Mouse (Mus musculus) CD4-positive, CD25-positive, alpha-beta regulatory T cell, adult 2 months (primary cell): Measurements from ENCODE around the gene Gbx1.
"Not testable (repeated sequence)": the region's sequence is repeated elsewhere in the genome, so short reads cannot be mapped to it uniquely, and the experiment has no call there.

Experiments used
- DNase-seq: peaks from one replicate; pipeline ENCODE4 v3.0.0-alpha.2; 2012; ENCODE audit warnings: low read depth, low spot score

Gbx1 gene

DNA sequence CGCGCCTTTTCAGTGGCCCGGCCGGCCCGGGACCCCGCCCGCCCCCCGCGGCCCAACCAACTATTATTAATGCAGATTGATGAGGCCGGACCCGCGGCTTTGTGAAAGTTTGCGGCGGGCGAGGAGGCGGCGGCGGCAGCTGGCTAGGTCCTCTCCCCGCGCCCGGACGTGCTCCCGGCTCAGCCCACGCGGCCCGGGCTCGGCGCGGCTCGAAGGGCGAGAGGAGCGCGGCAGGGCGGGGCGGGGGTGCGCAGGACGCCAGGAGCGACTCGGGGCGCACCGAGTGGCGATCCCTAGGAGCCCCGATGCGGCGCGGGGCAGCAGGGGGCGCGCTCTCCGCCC lies at the start of gene Gbx1:
Gene Gbx1 (minus strand): TSS at position 314 of the 342 bp plus-strand sequence.
- DNase-seq: peak; percentile 49

- DNase-seq: peak; percentile 51
Observed at GRCm38 (mm10) chr5:24576801-24577182, 49.8 kb upstream of the Gbx1 start.

GRCm38 (mm10) chr5:24575948-24576347 lies 48.9 kb upstream of the Gbx1 start:
- DNase-seq: no peak

GRCm38 (mm10) chr5:24556709-24557108 lies 29.7 kb upstream of the Gbx1 start, which contains the start of gene 4931409K22Rik:
TSS of gene 4931409K22Rik (minus strand) at chr5:24556809.
- no peak for DNase-seq

- DNase-seq: not testable (repeated sequence)
Observed at GRCm38 (mm10) chr5:24555335-24555734, 28.3 kb upstream of the Gbx1 start.

GRCm38 (mm10) chr5:24553621-24554244 lies 26.7 kb upstream of the Gbx1 start:
- no peak for DNase-seq

DNA sequence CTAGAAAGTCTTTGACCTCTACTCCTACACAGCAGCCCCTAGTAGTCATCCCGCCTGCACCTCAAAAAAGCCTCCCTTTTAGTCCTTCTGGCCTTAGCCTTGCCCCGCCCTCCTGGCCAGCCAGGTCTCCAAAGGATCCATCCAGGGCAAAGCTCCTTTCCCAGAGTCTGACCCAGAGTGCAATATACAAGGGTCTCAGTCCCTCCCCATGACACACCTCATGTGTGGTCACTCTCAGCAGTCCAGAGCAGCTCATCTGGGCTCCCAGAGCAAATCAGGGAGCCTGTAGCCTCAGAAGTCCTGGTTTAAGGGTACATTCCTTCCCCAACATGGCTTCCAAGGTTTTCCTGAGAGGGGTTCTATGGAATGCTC lies 24.3 kb upstream of the Gbx1 start:
- DNase-seq: no peak

DNA sequence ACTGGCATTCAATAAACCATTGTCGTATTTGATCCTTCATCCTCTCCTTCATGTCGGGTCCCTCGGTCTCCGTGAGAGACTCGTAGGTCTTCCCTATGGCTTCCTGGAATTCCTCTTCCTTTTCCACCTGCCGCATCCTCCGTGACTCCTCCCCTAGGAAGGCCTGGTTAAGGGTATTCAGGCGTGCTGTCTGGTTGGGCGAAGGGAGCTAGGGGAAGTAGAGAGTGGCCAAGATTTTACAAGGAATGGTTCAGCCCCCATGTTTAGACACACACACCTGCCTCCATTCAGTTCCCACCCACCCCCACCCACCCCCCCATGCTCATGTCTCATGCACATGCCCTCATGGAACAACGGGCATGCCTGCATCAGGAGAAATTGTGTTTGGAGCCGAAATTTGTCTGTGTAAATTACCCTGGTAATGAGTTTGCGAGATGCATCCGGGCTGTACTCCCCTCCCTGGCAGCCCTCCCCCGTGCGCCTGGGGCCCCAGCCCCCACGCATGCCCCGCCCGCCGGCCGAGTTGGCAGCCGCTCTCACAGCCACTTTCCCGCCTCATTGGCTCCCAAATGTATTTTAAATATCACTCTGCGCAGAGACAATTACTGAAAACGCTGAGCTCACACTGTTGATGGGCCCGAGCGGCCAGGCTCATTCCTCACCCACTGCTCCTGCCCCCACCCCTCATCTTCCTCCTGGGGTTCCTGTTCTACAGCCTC lies 23.8 kb upstream of the Gbx1 start:
- DNase-seq: peak; percentile 44

GRCm38 (mm10) chr5:24542643-24543042 lies 15.6 kb upstream of the Gbx1 start:
- DNase-seq: peak; percentile 21

DNA sequence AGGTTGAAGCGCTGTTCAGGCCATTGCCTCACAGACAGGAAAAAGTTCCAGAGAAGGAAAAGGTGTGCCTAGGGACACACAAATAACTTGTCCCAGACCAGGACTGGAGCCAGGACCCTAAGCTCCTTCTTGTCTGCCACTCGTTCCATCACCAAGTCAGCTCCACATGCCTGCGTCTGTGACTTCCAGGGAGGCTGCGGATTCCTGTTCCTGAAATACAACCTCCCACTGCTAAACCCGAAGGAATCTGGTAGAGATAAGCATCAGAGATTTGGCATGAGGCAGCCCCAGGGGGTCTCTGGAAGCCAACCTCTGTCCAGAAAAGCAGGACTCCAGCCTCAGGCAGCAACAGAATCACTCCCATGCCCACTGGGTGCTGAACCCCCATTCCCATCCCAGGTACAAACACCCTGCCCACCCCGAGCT lies 14.2 kb upstream of the Gbx1 start:
- DNase-seq: no peak

GRCm38 (mm10) chr5:24540387-24541143 lies 13.6 kb upstream of the Gbx1 start, which contains the start of gene Asb10:
TSS of gene Asb10 (minus strand) at chr5:24540978.
- DNase-seq: no peak

GRCm38 (mm10) chr5:24539571-24540296 lies 12.7 kb upstream of the Gbx1 start:
- no peak for DNase-seq

DNA sequence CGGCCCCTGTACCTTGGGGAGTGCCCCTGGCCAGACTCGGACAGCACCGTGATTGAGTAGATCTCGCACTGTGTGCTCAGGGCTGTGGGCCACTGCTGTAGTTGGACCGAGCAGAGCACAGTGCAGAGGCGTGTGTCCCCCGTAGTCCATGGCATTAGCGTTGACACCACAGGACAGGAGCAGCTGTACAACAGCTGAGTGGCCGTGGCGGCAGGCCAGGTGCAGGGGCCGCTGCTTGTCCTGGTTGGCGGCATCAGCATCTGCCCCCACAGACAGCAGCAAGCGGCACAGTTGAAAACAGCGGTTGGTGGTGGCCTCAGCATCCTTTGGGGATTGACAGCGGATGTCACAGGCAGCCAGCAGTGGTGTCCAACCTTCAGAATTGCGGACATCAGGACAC lies 10.6 kb upstream of the Gbx1 start:
- no peak for DNase-seq

DNA sequence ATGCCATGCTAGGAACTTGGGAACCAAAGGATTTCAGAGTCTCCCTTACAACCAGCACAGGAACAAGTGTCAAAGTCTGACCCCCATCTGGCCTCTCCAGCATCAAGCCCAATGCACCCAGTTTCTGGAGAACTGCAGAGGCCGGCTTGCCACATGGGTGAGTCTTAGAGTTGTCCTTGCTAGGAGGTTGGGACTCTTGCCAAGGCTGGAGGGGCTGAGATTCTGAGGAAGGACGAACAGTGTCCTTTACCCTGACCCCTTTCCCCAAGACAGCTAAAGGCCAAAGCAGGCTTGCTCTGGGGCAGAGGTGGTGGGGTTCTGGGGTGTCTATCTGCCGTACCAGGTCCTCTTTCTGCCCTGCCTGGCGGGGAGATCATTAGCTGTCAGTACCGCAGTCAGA lies 9.5 kb upstream of the Gbx1 start:
- no peak for DNase-seq

GRCm38 (mm10) chr5:24535731-24536130 lies 8.7 kb upstream of the Gbx1 start:
- DNase-seq: no peak

- DNase-seq: peak; percentile 28
Observed at GRCm38 (mm10) chr5:24534292-24534691, 7.3 kb upstream of the Gbx1 start.

- DNase-seq: no peak
Observed at GRCm38 (mm10) chr5:24533391-24533790, 6.4 kb upstream of the Gbx1 start.

DNA sequence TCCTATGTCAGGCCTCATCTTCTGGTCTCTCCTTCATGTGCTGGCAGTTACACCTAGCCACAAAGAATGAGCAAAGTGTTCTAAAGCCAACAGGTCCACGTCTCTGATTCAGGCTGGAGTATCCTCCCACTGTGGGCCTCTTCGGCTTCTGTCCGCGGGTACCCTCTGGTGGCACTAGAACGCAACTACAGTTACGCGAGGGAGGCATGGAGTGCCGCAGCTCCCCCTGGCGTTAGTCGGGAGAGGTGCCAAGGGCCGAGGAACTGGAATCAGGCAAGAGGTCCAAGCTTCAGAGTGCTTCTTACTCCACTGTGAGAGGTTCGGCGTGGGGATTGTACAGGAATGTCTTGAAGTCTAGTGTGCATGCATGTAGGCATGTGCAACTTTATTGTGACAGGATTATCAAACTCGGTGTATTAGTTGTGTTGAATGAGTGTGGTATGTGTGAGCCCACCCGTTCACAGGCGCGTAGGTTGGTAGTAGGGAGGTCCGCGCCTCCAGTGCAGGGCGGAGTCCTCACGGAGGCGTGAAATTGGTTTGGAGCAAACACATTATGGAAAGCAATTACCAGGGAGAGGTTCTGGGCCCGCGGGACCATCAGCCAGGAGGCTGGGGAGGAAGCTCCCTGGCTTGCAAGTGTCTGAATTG lies 3.2 kb upstream of the Gbx1 start:
- peak; percentile 93 for DNase-seq

DNA sequence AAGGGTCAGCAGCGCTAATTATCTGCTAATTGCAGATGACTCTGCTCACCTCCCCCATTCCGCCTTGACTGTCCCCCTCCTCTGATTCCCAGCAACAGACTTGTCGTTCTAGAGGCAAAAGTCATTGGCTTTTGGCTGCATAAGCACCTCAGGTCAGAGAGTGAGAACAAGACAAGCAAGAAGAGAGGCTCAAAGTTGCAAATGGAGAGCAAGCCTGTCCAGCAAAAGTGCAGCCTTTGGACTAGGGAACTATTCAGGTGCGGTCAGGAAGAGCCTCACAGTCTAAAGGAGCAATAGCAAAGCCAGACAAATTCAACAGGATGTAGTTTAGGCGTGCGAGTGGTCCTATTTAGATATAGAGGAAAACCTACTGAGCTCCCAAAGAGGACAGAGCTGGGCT lies 778 bp upstream of the Gbx1 start:
- DNase-seq: no peak

DNA sequence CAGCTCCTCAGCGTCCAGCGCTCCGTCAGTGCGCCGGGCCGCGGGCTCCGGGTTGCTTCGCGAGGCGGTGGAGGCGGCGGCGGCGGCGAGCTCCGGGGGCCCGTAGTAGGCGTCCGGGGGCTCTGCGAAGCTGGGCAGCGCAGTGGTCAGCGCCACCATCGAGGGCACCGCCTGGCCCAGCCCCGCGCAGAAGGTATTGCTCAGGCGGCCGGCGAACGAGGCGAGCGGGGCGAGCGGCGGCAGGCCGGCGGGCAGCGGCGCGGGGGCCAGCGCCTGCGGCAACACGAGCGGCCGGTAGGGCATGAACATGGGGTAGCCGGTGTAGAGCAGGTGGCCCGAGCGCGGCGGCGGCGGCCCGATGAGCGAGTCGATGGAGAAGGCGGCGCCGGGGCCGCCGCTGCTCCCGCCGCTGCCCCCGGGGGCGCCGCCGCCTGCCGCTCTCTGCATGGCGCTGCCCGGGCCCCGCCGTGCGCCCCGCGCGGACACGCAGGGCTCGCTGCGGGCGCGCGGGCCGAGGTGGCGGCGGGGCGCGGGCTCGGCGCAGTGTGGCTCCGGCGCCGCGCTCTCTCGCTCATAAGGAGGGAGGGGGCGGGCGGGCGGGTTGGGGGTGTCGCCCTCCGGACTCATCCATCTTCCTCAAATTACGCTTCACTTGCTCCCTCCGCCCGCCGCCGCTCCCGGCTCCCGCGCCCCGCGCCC lies 663 bp downstream of the Gbx1 start:
- DNase-seq: no peak
